Comparison of ENCODE assay signal across 8 mouse cellular contexts in genomic region chr6:100512676-100513075, GRCm38 (mm10).
DNase-seq lines count a peak whose midpoint lies in the region.

No protein-coding gene starts in this region.

- DNase-seq in cerebellum, adult 18-20 months, result peak; percentile 22 to 28
- no peak for DNase-seq in cerebellum, adult 8-10 months
- DNase-seq in left cerebral cortex, postnatal 14 days (ENCODE audit: low spot score in 2 of 2), result peak; percentile 20 to 40
- DNase-seq in left cerebral cortex, adult 11 months (ENCODE audit: low spot score), result no peak
- peak; percentile 64 for DNase-seq in adrenal gland, postnatal 10 days
- peak; percentile 38 for DNase-seq in retina, postnatal 1 day
- DNase-seq in heart, adult 8-10 months (ENCODE audit: low spot score), result no peak
- DNase-seq in frontal cortex, postnatal 25 days (ENCODE audit: low spot score in 2 of 2), result no peak

- intact Hi-C loops in left cerebral cortex, postnatal 14 days (cut with DNase I), result no loop called here

Comparison
In these comparisons a context has a peak if more than half of its experiments do, and no peak if none do; other contexts are left out.
1. DNase-seq: peak in cerebellum, adult 18-20 months (2 of 2), left cerebral cortex, postnatal 14 days (2 of 2), adrenal gland, postnatal 10 days (single experiment) and retina, postnatal 1 day (single experiment); none in cerebellum, adult 8-10 months (single experiment), left cerebral cortex, adult 11 months (single experiment), heart, adult 8-10 months (single experiment) and frontal cortex, postnatal 25 days (0 of 2).